Mouse (Mus musculus): ENCODE data around the gene Retreg1. TPM values are rescaled to one million over a fixed set of nuclear protein-coding genes. Genes with fewer than 3 reads are reported as not detected.

The Retreg1 gene
- polyA plus RNA-seq, 1 experiment from 2014 or later = 2.2 TPM

DNA sequence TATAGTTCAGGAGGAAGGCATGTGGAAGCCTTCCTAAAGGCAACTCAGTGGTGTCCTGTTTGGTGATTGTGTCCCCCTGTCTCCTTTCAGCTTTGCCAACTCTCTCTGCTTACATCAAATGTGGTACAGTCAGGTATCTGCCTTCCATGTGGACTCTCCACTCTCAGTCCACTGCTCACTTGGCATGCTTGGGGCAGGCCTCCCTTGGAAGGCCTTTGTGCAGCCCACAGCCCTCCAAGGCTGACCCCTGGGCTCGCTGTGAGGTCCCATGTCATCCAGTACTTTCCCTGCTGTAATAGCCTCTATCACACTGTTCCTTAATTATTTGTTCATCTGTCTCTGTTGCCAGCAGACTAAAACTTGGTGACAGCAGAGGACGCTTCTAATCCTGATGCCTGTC is 79.0 kb downstream of the Retreg1 start:
- no peak overlapping the region for H3K27ac ChIP-seq (ENCODE audit: low read depth, low read length)
- DNase-seq (ENCODE audit: low spot score) (no peak), ATAC-seq (replicated peaks; ENCODE audit: low FRiP score) (no peak)
- H3K4me1 ChIP-seq (replicated peaks; ENCODE audit: control insufficient read depth, insufficient read depth, low read length) = no peaks in the 10 kb centered on the region
- no peak overlapping the region for H3K4me2 ChIP-seq (ENCODE audit: low read depth, low read length, severe bottlenecking)
- H3K4me3 ChIP-seq (ENCODE audit: low read depth, low read length) = no peak overlapping the region
- no peak overlapping the region for H3K9ac ChIP-seq (ENCODE audit: low read length)
- WGBS = 75% methylated on average over 2 of the region's 2 CpGs
- H3K9me3 ChIP-seq (ENCODE audit: control insufficient read depth, low read length) = no peaks in the 10 kb centered on the region
- no peaks in the 10 kb centered on the region for H3K27me3 ChIP-seq (ENCODE audit: control insufficient read depth, insufficient read depth, low read length)
- H3K36me3 ChIP-seq (ENCODE audit: control insufficient read depth, insufficient read depth, low read length) = no peaks in the 10 kb centered on the region

DNA sequence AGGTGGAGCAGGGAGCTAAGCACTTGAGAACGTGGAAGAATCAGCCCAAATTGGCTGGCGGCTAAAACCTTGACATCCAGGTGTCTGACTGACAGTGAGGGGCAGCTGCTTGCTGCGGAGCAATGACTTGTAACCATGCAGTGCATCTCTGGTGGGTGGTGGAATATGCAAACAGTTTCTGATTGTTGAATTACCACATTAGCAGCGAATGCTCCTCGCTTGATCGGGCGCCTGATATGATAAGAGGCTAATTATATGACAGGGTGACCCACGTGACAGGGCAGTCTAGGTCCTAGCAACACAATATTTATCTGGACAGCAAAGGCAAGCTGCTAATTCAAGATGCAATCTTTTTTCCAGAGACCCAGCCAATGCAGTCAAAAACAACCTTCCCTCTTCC is 80.9 kb downstream of the Retreg1 start:
- Histone ChIP-seq H3K4me3 (ENCODE audit: low read depth, low read length) (no peak overlapping the region), H3K9me3 (ENCODE audit: control insufficient read depth, low read length) (no peaks in the 10 kb centered on the region), H3K27me3 (ENCODE audit: control insufficient read depth, insufficient read depth, low read length) (no peaks in the 10 kb centered on the region), H3K36me3 (ENCODE audit: control insufficient read depth, insufficient read depth, low read length) (no peaks in the 10 kb centered on the region), H3K4me1 (replicated peaks; ENCODE audit: control insufficient read depth, insufficient read depth, low read length) (no peaks in the 10 kb centered on the region), H3K4me2 (ENCODE audit: low read depth, low read length, severe bottlenecking) (no peak overlapping the region), H3K27ac (ENCODE audit: low read depth, low read length) (no peak overlapping the region), H3K9ac (ENCODE audit: low read length) (no peak overlapping the region)
- DNase-seq (ENCODE audit: low spot score) = no peak
- 83% methylated on average over 8 of the region's 8 CpGs for WGBS
- no peak for ATAC-seq (replicated peaks; ENCODE audit: low FRiP score)

DNA sequence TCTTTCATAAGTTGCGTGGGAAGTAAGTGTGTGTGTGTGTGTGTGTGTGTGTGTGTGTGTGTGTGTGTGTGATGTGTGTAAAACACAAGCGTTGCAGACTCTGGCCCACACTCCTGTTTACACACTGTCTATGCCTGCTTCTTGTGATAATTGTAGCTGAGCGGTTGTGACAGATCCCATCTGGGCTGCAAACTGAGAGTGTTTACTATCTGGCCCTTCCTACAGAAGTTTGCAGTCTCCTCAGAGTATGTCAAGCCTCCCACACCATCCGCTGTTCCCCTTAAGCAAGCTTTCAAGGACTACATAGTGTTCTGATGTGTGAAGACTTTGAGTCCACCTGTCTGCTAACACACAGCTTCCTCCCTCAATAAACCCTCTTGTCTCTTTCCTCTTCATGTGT is 83.2 kb downstream of the Retreg1 start:
- H3K27me3 ChIP-seq (ENCODE audit: control insufficient read depth, insufficient read depth, low read length) = no peaks in the 10 kb centered on the region
- H3K4me1 ChIP-seq (replicated peaks; ENCODE audit: control insufficient read depth, insufficient read depth, low read length) = no peaks in the 10 kb centered on the region
- H3K9me3 ChIP-seq (ENCODE audit: control insufficient read depth, low read length) = no peaks in the 10 kb centered on the region
- WGBS = 94% methylated on average over 4 of the region's 4 CpGs
- H3K9ac ChIP-seq (ENCODE audit: low read length) = no peak overlapping the region
- DNase-seq (ENCODE audit: low spot score) (no peak), ATAC-seq (replicated peaks; ENCODE audit: low FRiP score) (no peak)
- H3K4me2 ChIP-seq (ENCODE audit: low read depth, low read length, severe bottlenecking) = no peak overlapping the region
- H3K4me3 ChIP-seq (ENCODE audit: low read depth, low read length) = no peak overlapping the region
- no peak overlapping the region for H3K27ac ChIP-seq (ENCODE audit: low read depth, low read length)
- H3K36me3 ChIP-seq (ENCODE audit: control insufficient read depth, insufficient read depth, low read length) = no peaks in the 10 kb centered on the region

DNA sequence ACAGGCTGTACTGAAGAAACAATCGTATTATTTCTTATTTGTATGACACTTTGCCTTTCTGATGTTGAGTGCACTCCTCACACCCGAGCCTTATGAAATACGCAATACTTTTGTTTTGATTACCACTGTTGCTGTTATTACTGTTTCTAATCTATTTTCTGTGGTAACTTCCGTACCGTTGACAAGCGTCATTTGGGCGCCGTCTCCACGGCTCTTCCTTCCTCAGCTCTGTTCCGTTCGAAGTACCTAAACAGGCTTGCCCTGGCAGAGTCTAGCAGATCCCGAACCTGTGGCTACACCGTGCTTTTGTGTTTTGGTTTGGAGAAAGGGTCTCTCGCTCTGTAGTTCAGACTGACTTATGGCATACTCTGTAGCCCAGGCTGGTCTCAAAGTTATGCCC is 84.1 kb downstream of the Retreg1 start:
- H3K9me3 ChIP-seq (ENCODE audit: control insufficient read depth, low read length) = no peaks in the 10 kb centered on the region
- 93% methylated on average over 14 of the region's 14 CpGs for WGBS
- no peaks in the 10 kb centered on the region for H3K27me3 ChIP-seq (ENCODE audit: control insufficient read depth, insufficient read depth, low read length)
- ATAC-seq (replicated peaks; ENCODE audit: low FRiP score) (no peak), DNase-seq (ENCODE audit: low spot score) (no peak)
- no peak overlapping the region for H3K9ac ChIP-seq (ENCODE audit: low read length)
- H3K27ac ChIP-seq (ENCODE audit: low read depth, low read length) = no peak overlapping the region
- H3K4me1 ChIP-seq (replicated peaks; ENCODE audit: control insufficient read depth, insufficient read depth, low read length) = no peaks in the 10 kb centered on the region
- H3K36me3 ChIP-seq (ENCODE audit: control insufficient read depth, insufficient read depth, low read length) = no peaks in the 10 kb centered on the region
- H3K4me2 ChIP-seq (ENCODE audit: low read depth, low read length, severe bottlenecking) = no peak overlapping the region
- no peak overlapping the region for H3K4me3 ChIP-seq (ENCODE audit: low read depth, low read length)

DNA sequence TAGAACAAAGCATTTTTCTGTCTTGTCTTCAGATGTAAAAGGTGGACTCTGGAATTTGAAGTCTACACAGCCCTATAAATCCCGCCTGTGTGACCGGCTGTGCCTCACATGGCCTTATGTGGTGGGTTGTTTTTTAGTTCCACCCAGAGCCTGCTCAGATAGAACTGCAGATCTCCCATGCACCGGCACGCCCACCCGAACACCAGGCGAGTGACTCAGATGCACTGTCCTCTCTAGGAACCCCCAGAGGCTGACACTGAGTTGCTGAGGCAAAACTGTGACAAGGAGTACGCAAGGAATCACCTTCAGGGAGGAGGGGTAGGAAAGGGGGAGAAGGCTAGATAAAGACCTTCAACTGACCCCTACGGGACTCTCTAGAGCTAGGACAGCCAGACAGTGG is 85.0 kb downstream of the Retreg1 start:
- Histone ChIP-seq H3K27ac (ENCODE audit: low read depth, low read length) (no peak overlapping the region), H3K4me1 (replicated peaks; ENCODE audit: control insufficient read depth, insufficient read depth, low read length) (no peaks in the 10 kb centered on the region), H3K36me3 (ENCODE audit: control insufficient read depth, insufficient read depth, low read length) (no peaks in the 10 kb centered on the region), H3K4me3 (ENCODE audit: low read depth, low read length) (no peak overlapping the region), H3K9ac (ENCODE audit: low read length) (no peak overlapping the region), H3K4me2 (ENCODE audit: low read depth, low read length, severe bottlenecking) (no peak overlapping the region), H3K27me3 (ENCODE audit: control insufficient read depth, insufficient read depth, low read length) (no peaks in the 10 kb centered on the region), H3K9me3 (ENCODE audit: control insufficient read depth, low read length) (no peaks in the 10 kb centered on the region)
- DNase-seq (ENCODE audit: low spot score) = no peak
- WGBS = 90% methylated on average over 8 of the region's 8 CpGs
- no peak for ATAC-seq (replicated peaks; ENCODE audit: low FRiP score)

DNA sequence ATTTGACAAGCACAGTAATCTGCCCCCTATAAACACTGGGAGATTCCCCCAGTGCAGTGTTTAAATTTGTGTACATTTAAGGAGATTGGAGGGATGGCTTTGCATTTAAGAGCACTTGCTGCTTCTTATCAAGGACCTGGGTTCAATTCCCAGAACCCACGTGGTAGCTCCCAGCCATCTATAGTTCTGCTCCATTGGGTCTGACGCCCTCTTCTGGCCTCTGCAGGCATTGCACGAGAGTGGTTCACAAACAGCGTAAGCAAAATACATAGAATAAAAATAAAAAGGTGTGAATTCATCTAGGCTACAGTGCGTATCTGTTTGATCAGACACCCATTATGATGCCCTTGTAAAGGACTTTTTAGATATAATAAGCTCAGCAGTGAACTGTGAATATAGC is 85.9 kb downstream of the Retreg1 start:
- no peak overlapping the region for H3K9ac ChIP-seq (ENCODE audit: low read length)
- no peak overlapping the region for H3K4me2 ChIP-seq (ENCODE audit: low read depth, low read length, severe bottlenecking)
- no peaks in the 10 kb centered on the region for H3K9me3 ChIP-seq (ENCODE audit: control insufficient read depth, low read length)
- 65% methylated on average over 5 of the region's 5 CpGs for WGBS
- DNase-seq (ENCODE audit: low spot score) (no peak), ATAC-seq (replicated peaks; ENCODE audit: low FRiP score) (no peak)
- H3K4me3 ChIP-seq (ENCODE audit: low read depth, low read length) = no peak overlapping the region
- H3K27ac ChIP-seq (ENCODE audit: low read depth, low read length) = no peak overlapping the region
- no peaks in the 10 kb centered on the region for H3K27me3 ChIP-seq (ENCODE audit: control insufficient read depth, insufficient read depth, low read length)
- H3K4me1 ChIP-seq (replicated peaks; ENCODE audit: control insufficient read depth, insufficient read depth, low read length) = no peaks in the 10 kb centered on the region; the same call in 1 of the 2 replicates
- no peaks in the 10 kb centered on the region for H3K36me3 ChIP-seq (ENCODE audit: control insufficient read depth, insufficient read depth, low read length)

DNA sequence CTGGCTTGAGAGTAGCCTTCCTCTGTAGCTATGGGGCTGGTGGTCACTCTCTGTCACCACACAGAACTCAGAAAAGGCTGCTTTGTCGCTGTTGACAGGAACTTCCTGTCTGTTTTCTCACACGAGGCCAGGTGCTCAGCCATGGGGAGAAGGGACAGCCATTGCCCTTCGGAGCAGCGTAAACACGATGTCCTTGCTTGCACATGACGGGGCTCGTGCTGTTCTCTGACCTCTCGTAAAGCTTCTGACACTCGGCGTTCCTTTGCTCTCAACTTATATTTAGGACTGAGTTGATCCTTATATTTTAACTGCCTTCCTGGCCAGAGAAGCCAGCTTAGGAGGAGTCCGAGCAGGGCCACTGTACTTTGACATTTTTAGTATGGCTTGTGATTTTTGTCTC is 86.5 kb downstream of the Retreg1 start:
- WGBS = 87% methylated on average over 11 of the region's 11 CpGs
- ATAC-seq (replicated peaks; ENCODE audit: low FRiP score) (no peak), DNase-seq (ENCODE audit: low spot score) (no peak)

DNA sequence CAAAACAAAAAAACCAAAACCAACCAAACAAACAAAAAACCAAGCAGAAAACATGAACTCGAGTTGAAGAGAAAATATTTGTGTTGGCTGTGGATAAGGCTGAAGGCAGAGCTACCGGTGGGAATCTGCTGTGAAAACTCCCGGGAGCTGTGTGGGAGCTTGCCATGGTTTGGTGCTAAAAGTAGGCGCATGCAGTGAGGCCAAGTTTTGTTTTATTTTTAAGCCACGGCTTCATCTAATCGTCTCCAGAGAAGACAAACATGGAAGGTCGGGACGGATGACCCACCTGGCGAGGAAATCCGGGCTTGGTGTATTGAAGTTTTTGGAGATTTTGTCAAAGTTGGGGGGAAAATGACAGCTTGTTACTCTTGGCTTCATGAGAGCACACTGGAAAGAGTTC is 87.0 kb downstream of the Retreg1 start:
- Histone ChIP-seq H3K36me3 (ENCODE audit: control insufficient read depth, insufficient read depth, low read length) (no peaks in the 10 kb centered on the region), H3K27ac (ENCODE audit: low read depth, low read length) (no peak overlapping the region), H3K4me2 (ENCODE audit: low read depth, low read length, severe bottlenecking) (no peak overlapping the region), H3K4me1 (replicated peaks; ENCODE audit: control insufficient read depth, insufficient read depth, low read length) (no peaks in the 10 kb centered on the region; the same call in 1 of the 2 replicates), H3K9me3 (ENCODE audit: control insufficient read depth, low read length) (no peaks in the 10 kb centered on the region), H3K4me3 (ENCODE audit: low read depth, low read length) (no peak overlapping the region), H3K27me3 (ENCODE audit: control insufficient read depth, insufficient read depth, low read length) (no peaks in the 10 kb centered on the region), H3K9ac (ENCODE audit: low read length) (no peak overlapping the region)
- ATAC-seq (replicated peaks; ENCODE audit: low FRiP score) = no peak
- no peak for DNase-seq (ENCODE audit: low spot score)
- WGBS = 85% methylated on average over 10 of the region's 10 CpGs

More for the DNA sequence above, 86.5 kb downstream of the Retreg1 start:
- Histone ChIP-seq H3K9me3 (ENCODE audit: control insufficient read depth, low read length) (no peaks in the 10 kb centered on the region), H3K27me3 (ENCODE audit: control insufficient read depth, insufficient read depth, low read length) (no peaks in the 10 kb centered on the region), H3K4me2 (ENCODE audit: low read depth, low read length, severe bottlenecking) (no peak overlapping the region), H3K9ac (ENCODE audit: low read length) (no peak overlapping the region), H3K27ac (ENCODE audit: low read depth, low read length) (no peak overlapping the region), H3K36me3 (ENCODE audit: control insufficient read depth, insufficient read depth, low read length) (no peaks in the 10 kb centered on the region), H3K4me3 (ENCODE audit: low read depth, low read length) (no peak overlapping the region), H3K4me1 (replicated peaks; ENCODE audit: control insufficient read depth, insufficient read depth, low read length) (no peaks in the 10 kb centered on the region; the same call in 1 of the 2 replicates)

DNA sequence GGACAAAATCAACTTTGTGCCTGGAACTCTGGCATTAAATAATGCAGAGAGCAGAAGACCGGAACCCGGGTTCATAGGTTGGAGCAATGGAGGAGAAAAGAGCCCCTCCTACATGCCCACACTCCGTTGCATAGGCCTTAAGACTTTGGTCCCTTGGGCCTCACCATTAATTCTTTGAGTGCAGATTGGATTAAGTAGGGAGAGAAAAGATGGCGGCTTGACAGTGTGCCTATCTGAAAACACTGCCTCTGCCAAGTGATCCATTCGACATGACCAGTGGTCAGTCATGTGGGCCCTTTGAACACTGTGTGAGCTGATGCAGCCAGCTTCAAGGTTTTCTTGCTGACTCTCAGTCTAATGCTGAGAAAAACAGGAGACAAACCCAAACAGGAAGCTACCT is 87.7 kb downstream of the Retreg1 start:
- H3K9me3 ChIP-seq (ENCODE audit: control insufficient read depth, low read length) = no peaks in the 10 kb centered on the region
- ATAC-seq (replicated peaks; ENCODE audit: low FRiP score) (no peak), DNase-seq (ENCODE audit: low spot score) (no peak)
- H3K9ac ChIP-seq (ENCODE audit: low read length) = no peak overlapping the region
- H3K36me3 ChIP-seq (ENCODE audit: control insufficient read depth, insufficient read depth, low read length) = no peaks in the 10 kb centered on the region
- H3K4me2 ChIP-seq (ENCODE audit: low read depth, low read length, severe bottlenecking) = no peak overlapping the region
- H3K4me1 ChIP-seq (replicated peaks; ENCODE audit: control insufficient read depth, insufficient read depth, low read length) = no peaks in the 10 kb centered on the region; the same call in 1 of the 2 replicates
- no peak overlapping the region for H3K27ac ChIP-seq (ENCODE audit: low read depth, low read length)
- no peak overlapping the region for H3K4me3 ChIP-seq (ENCODE audit: low read depth, low read length)
- 90% methylated on average over 5 of the region's 5 CpGs for WGBS
- no peaks in the 10 kb centered on the region for H3K27me3 ChIP-seq (ENCODE audit: control insufficient read depth, insufficient read depth, low read length)

Data from forebrain, embryonic 11.5 days (tissue).